Mouse (Mus musculus) bone marrow macrophage, adult 2 months (primary cell): Measurements from ENCODE around the gene Gabbr2.

Experiments
- CTCF ChIP-seq: IDR thresholded peaks from 2 replicates; pipeline ENCODE4 v1.5.1; 2012; ENCODE audit warnings: low read depth, mild to moderate bottlenecking, low read length, moderate library complexity
- POLR2A ChIP-seq: IDR thresholded peaks from 2 replicates; pipeline ENCODE4 v1.6.1; 2012; ENCODE audit warnings: mild to moderate bottlenecking, low read depth, low read length, borderline replicate concordance

GRCm38 (mm10) chr4:46759838-46760237 lies 231.8 kb downstream of the Gabbr2 start:
- TF ChIP-seq CTCF (no peak), POLR2A (no peak)
